Comparison of ENCODE assay signal across 16 mouse cellular contexts in the genomic region with DNA sequence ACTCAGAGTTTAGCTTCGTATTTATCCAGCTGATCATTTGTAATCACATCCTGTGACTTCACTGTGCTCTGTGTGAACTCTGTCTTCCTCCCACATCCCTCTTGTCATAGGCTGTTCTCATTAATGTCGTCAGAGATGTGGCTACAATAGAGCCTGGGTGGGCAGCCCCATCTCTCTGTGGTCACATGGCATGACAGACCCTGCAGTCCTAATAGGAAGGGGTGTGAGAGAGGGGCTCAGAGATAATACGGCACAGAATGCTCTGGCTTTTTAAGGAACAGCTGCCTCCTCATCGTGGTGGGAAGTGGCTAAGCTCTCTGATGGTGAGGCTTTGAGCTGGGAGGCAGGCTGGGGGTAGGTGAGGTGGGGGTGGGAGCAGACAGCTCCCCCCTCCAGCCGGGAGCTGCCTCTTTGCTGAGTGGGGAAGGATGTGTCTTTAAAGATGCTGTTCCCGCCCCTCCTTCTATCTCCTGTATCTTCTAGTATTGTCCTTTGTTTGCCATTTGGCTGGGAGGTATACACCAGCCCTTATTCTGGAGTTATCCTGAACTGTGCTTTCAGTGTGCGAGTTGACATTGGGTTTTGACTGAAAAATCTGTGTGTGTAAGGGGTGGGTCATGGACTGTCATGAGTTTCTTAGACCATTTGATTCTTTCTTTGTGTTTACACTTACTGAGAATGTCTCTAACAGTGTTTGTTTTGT. TPM values are rescaled to one million over a fixed set of nuclear protein-coding genes. Genes with fewer than 3 reads are reported as not detected.
DNase-seq lines count a peak whose midpoint lies in the region; ATAC-seq and TF ChIP-seq lines count a peak whose summit lies in the region.
"Had no signal": no experiment of that assay in that cellular context is flagged by ENCODE, and none has a peak within 500 bp of the region (broad histone marks: within the 10 kb centered on the region; RNA-seq: fewer than 3 reads in every experiment).

No protein-coding gene starts in this region.

- H3K9ac ChIP-seq in forebrain, embryonic 13.5 days, result peak overlapping the region; percentile 54
- H3K9ac ChIP-seq: liver, embryonic 13.5 days had no signal

- peak overlapping the region; percentile 92 for H3K27ac ChIP-seq in layer of hippocampus, adult 2 months
- peak overlapping the region; percentile 96 for H3K27ac ChIP-seq in forebrain, embryonic 13.5 days
- H3K27ac ChIP-seq: liver, embryonic 13.5 days had no signal

- WGBS in forebrain, embryonic 13.5 days, result 19% methylated on average over 7 of the region's 7 CpGs

- no peaks in the 10 kb centered on the region for H3K36me3 ChIP-seq in forebrain, embryonic 13.5 days (ENCODE audit: poor library complexity, severe bottlenecking)
- H3K36me3 ChIP-seq: liver, embryonic 13.5 days had no signal

- H3K27me3 ChIP-seq in forebrain, embryonic 13.5 days, result no peaks in the 10 kb centered on the region

- H3K9me3 ChIP-seq in forebrain, embryonic 13.5 days (replicated peaks), result no peaks in the 10 kb centered on the region
- H3K9me3 ChIP-seq: liver, embryonic 13.5 days had no signal

- H3K4me1 ChIP-seq in forebrain, embryonic 13.5 days, result peaks cover 78% of the 10 kb centered on the region

- no peak for DNase-seq in layer of hippocampus, adult 2 months (ENCODE audit: low spot score in 2 of 2)
- DNase-seq in layer of hippocampus, adult 18-20 months (ENCODE audit: low spot score in 2 of 2), result no peak
- peak; percentile 52 for DNase-seq in mesoderm, embryonic 11.5 days (ENCODE audit: low read depth, low spot score)
- peak; percentile 73 for DNase-seq in retina, embryonic 14.5 days (ENCODE audit: low spot score)
- DNase-seq in kidney, postnatal 25 days, result no peak
- no peak for DNase-seq in natural killer cell, adult 2 months (ENCODE audit: low spot score in 2 of 2)
- DNase-seq: adrenal gland, postnatal 25 days; B cell, adult 2 months; cerebellum, adult 9-11 months; kidney, adult 2 months; layer of hippocampus, postnatal 36 days; liver, embryonic 13.5 days; thymus, postnatal 14 days had no signal

- no peak overlapping the region for H3K4me3 ChIP-seq in layer of hippocampus, adult 2 months
- no peak overlapping the region for H3K4me3 ChIP-seq in forebrain, embryonic 13.5 days
- H3K4me3 ChIP-seq: liver, embryonic 13.5 days had no signal

- TF ChIP-seq CTCF in layer of hippocampus, adult 2 months (conservative IDR thresholded peaks at IDR 0.05), result no peak

- ATAC-seq in forebrain, embryonic 13.5 days, result peak; percentile 86
- ATAC-seq in inflammation-experienced regulatory T-cells, adult 6 months, result no peak

- H3K4me2 ChIP-seq in forebrain, embryonic 13.5 days, result peak overlapping the region; percentile 43
- H3K4me2 ChIP-seq: liver, embryonic 13.5 days had no signal

RNA-seq across cellular contexts. Expression of gene Add2, which starts 30.8 kb away (rescaled TPM):
- 100 to 1,000 TPM; 277 to 286 TPM for total RNA-seq in layer of hippocampus, adult 2 months (2021)
- total RNA-seq in layer of hippocampus, adult 18-20 months (2021), result 100 to 1,000 TPM; 267 to 269 TPM
- 155 and 172 TPM in 2 replicates for polyA plus RNA-seq in forebrain, embryonic 13.5 days (2015; fragmentation: Nextera tagmentation; extraction: Ambion mirVana)
- not detected for polyA plus RNA-seq in inflammation-experienced regulatory T-cells, adult 6 months (2017; shearing (Covaris generic))

RNA-seq across cellular contexts. Expression of gene Figla, which starts 43.3 kb away (rescaled TPM):
- total RNA-seq in layer of hippocampus, adult 2 months (2021), result not detected
- total RNA-seq in layer of hippocampus, adult 18-20 months (2021), result not detected
- polyA plus RNA-seq in forebrain, embryonic 13.5 days (2015; fragmentation: Nextera tagmentation; extraction: Ambion mirVana), result not detected in 2 replicates
- not detected for polyA plus RNA-seq in inflammation-experienced regulatory T-cells, adult 6 months (2017; shearing (Covaris generic))
- total RNA-seq: adrenal gland, postnatal 25 days; layer of hippocampus, postnatal 36 days had no signal
- polyA plus RNA-seq: heart, embryonic 14.5 days; kidney, adult 2 months; liver, embryonic 13.5 days had no signal

Comparison
In these comparisons a context has a peak if more than half of its experiments do, and no peak if none do; other contexts are left out.
1. DNase-seq: peak in mesoderm, embryonic 11.5 days (single experiment) and retina, embryonic 14.5 days (single experiment); none in layer of hippocampus, adult 2 months (0 of 2), layer of hippocampus, adult 18-20 months (0 of 2), kidney, postnatal 25 days (0 of 2) and natural killer cell, adult 2 months (0 of 2).